17 mouse cellular contexts compared by ENCODE assay signal in genomic region chr2:109734666-109735065, GRCm38 (mm10).
DNase-seq lines count a peak whose midpoint lies in the region; ATAC-seq and TF ChIP-seq lines count a peak whose summit lies in the region.
"Had no signal": no experiment of that assay in that cellular context is flagged by ENCODE, and none has a peak within 500 bp of the region (broad histone marks: within the 10 kb centered on the region; RNA-seq: fewer than 3 reads in every experiment).

No protein-coding gene starts in this region.

- H3K4me3 ChIP-seq in stomach, embryonic 15.5 days (replicated peaks), result no peak overlapping the region
- H3K4me3 ChIP-seq in stomach, postnatal 0 days (ENCODE audit: low read depth, low read length), result no peak overlapping the region
- H3K4me3 ChIP-seq in kidney, embryonic 15.5 days (replicated peaks), result no peak overlapping the region
- H3K4me3 ChIP-seq in limb, embryonic 10.5 days, result no peak overlapping the region
- H3K4me3 ChIP-seq: heart, embryonic 12.5 days; hindbrain, embryonic 15.5 days; limb, embryonic 12.5 days; midbrain, embryonic 12.5 days had no signal

- no peak overlapping the region for H3K9ac ChIP-seq in stomach, embryonic 15.5 days
- H3K9ac ChIP-seq in stomach, postnatal 0 days (ENCODE audit: low read length), result no peak overlapping the region
- no peak overlapping the region for H3K9ac ChIP-seq in kidney, embryonic 15.5 days
- H3K9ac ChIP-seq: heart, embryonic 12.5 days; hindbrain, embryonic 15.5 days; limb, embryonic 12.5 days; midbrain, embryonic 12.5 days had no signal

- no peak overlapping the region for H3K4me2 ChIP-seq in stomach, embryonic 15.5 days
- H3K4me2 ChIP-seq in stomach, postnatal 0 days (replicated peaks; ENCODE audit: low read depth), result no peak overlapping the region
- no peak overlapping the region for H3K4me2 ChIP-seq in kidney, embryonic 15.5 days
- H3K4me2 ChIP-seq: heart, embryonic 12.5 days; hindbrain, embryonic 15.5 days; limb, embryonic 12.5 days; midbrain, embryonic 12.5 days had no signal

- no peak for TF ChIP-seq EP300 in stomach, postnatal 0 days (optimal IDR thresholded peaks at IDR 0.05)

- no peak overlapping the region for H3K27ac ChIP-seq in stomach, embryonic 15.5 days
- no peak overlapping the region for H3K27ac ChIP-seq in stomach, postnatal 0 days (replicated peaks)
- peak overlapping the region; percentile 64 for H3K27ac ChIP-seq in kidney, embryonic 15.5 days
- 0 out of 2 replicates have a peak overlapping the region, but pooled peaks have one; percentile 3 for H3K27ac ChIP-seq in limb, embryonic 10.5 days
- H3K27ac ChIP-seq: hindbrain, embryonic 15.5 days; limb, embryonic 12.5 days; midbrain, embryonic 12.5 days had no signal

- no peak for TF ChIP-seq CTCF in stomach, postnatal 0 days (IDR thresholded peaks at IDR 0.05; ENCODE audit: low read depth)

- ATAC-seq in stomach, embryonic 15.5 days (ENCODE audit: insufficient read depth, low FRiP score, low read depth), result peak; percentile 47; the same call in 1 of the 2 replicates
- no peak for ATAC-seq in stomach, postnatal 0 days (ENCODE audit: low FRiP score, low TSS enrichment)
- peak; percentile 93 for ATAC-seq in kidney, embryonic 15.5 days (replicated peaks; ENCODE audit: low FRiP score)

- no peaks in the 10 kb centered on the region for H3K9me3 ChIP-seq in stomach, embryonic 15.5 days
- no peaks in the 10 kb centered on the region for H3K9me3 ChIP-seq in stomach, postnatal 0 days (ENCODE audit: control insufficient read depth, low read length)
- H3K9me3 ChIP-seq in kidney, embryonic 15.5 days (replicated peaks), result no peaks in the 10 kb centered on the region
- H3K9me3 ChIP-seq in limb, embryonic 10.5 days (replicated peaks), result no peaks in the 10 kb centered on the region
- H3K9me3 ChIP-seq: heart, embryonic 12.5 days; hindbrain, embryonic 15.5 days; limb, embryonic 12.5 days; midbrain, embryonic 12.5 days had no signal

- H3K36me3 ChIP-seq in stomach, embryonic 15.5 days, result no peaks in the 10 kb centered on the region
- no peaks in the 10 kb centered on the region for H3K36me3 ChIP-seq in stomach, postnatal 0 days (ENCODE audit: control insufficient read depth, insufficient read depth, low read length)
- no peaks in the 10 kb centered on the region for H3K36me3 ChIP-seq in kidney, embryonic 15.5 days
- no peaks in the 10 kb centered on the region for H3K36me3 ChIP-seq in limb, embryonic 10.5 days
- H3K36me3 ChIP-seq: heart, embryonic 12.5 days; hindbrain, embryonic 15.5 days; limb, embryonic 12.5 days; midbrain, embryonic 12.5 days had no signal

- intact Hi-C loops in left cerebral cortex, postnatal 36 days (cut with DNase I), result no loop called here

- H3K27me3 ChIP-seq in stomach, embryonic 15.5 days (replicated peaks), result no peaks in the 10 kb centered on the region
- H3K27me3 ChIP-seq in stomach, postnatal 0 days (ENCODE audit: control insufficient read depth, insufficient read depth, low read length), result no peaks in the 10 kb centered on the region
- no peaks in the 10 kb centered on the region for H3K27me3 ChIP-seq in kidney, embryonic 15.5 days
- H3K27me3 ChIP-seq in limb, embryonic 10.5 days (ENCODE audit: low read depth, poor library complexity, severe bottlenecking), result no peaks in the 10 kb centered on the region
- H3K27me3 ChIP-seq: heart, embryonic 12.5 days; hindbrain, embryonic 15.5 days; limb, embryonic 12.5 days; midbrain, embryonic 12.5 days had no signal

- 76% methylated on average over 6 of the region's 6 CpGs for WGBS in stomach, embryonic 15.5 days
- 79% methylated on average over 6 of the region's 6 CpGs for WGBS in stomach, postnatal 0 days
- 61% methylated on average over 6 of the region's 6 CpGs for WGBS in kidney, embryonic 15.5 days
- 89% methylated on average over 6 of the region's 6 CpGs for WGBS in limb, embryonic 10.5 days

- no peak for DNase-seq in stomach, postnatal 0 days (ENCODE audit: low spot score)
- no peak for DNase-seq in limb, embryonic 10.5 days (ENCODE audit: low spot score)
- no peak for DNase-seq in cerebellum, adult 11 months
- DNase-seq in layer of hippocampus, adult 9-11 months, result no peak
- no peak for DNase-seq in left cerebral cortex, postnatal 36 days (ENCODE audit: low spot score in 2 of 2)
- DNase-seq: adrenal gland, postnatal 36 days; cerebellum, adult 9-10 months; gastrocnemius, postnatal 36 days; lung, adult 2 months; right cerebral cortex, adult 18-20 months; thymus, adult 18-20 months had no signal

- H3K4me1 ChIP-seq in stomach, embryonic 15.5 days, result no peaks in the 10 kb centered on the region
- no peaks in the 10 kb centered on the region for H3K4me1 ChIP-seq in stomach, postnatal 0 days (replicated peaks; ENCODE audit: control insufficient read depth, insufficient read depth)
- peaks cover 14% of the 10 kb centered on the region; the same call in 1 of the 2 replicates for H3K4me1 ChIP-seq in kidney, embryonic 15.5 days
- peaks cover 25% of the 10 kb centered on the region for H3K4me1 ChIP-seq in limb, embryonic 10.5 days
- H3K4me1 ChIP-seq: hindbrain, embryonic 15.5 days; midbrain, embryonic 12.5 days had no signal

Comparison
In these comparisons a context has a peak if more than half of its experiments do, and no peak if none do; other contexts are left out.
1. H3K27ac ChIP-seq: peak in kidney, embryonic 15.5 days (single experiment) and limb, embryonic 10.5 days (single experiment); none in stomach, embryonic 15.5 days (single experiment) and stomach, postnatal 0 days (single experiment).